In the genomic region with DNA sequence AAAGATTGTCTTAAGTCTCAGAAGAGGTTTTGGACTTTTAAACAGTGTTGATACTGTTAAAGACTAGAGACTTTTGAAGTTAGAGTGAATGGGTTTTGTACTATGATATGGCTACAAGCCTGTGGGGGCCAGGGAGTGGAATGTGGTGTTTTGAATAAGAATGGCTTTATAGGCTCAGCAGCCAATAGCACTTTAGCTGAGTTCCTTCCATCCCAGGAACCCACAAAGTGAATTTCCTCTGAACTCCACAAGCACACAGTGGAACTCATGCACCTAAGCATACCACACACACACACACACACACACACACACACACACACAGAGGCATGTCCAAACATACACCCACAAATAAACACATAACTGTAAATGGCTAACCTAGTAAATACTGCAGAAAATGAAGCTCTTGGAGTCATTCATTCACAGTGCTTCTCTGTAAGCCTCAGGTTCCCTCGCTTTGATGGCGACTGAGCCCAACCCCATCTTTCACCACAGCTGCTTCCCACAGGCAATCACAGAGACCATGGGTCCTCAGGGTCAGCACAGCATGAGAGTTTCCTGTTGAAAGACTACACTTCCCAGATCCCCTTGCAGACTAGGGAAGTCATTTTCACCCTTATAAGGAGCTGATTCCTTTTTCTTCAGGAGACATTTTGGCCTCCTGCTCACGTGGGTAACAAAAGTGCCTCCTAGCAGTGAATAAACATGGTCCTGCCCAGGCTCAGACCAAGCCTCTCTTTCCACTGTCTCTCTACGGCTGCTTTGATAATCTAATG, we compare ENCODE assay signal across 17 mouse cellular contexts. TPM values are rescaled to one million over a fixed set of nuclear protein-coding genes. Genes with fewer than 3 reads are reported as not detected.
DNase-seq lines count a peak whose midpoint lies in the region; ATAC-seq and TF ChIP-seq lines count a peak whose summit lies in the region.
"Had no signal": no experiment of that assay in that cellular context is flagged by ENCODE, and none has a peak within 500 bp of the region (broad histone marks: within the 10 kb centered on the region; RNA-seq: fewer than 3 reads in every experiment).

No protein-coding gene starts in this region.

- H3K4me3 ChIP-seq in kidney, adult 2 months (ENCODE audit: insufficient read depth, low read depth, low read length), result no peak overlapping the region
- H3K4me3 ChIP-seq in limb, embryonic 13.5 days, result no peak overlapping the region
- H3K4me3 ChIP-seq: embryonic facial prominence, embryonic 13.5 days; heart, embryonic 13.5 days; hindbrain, embryonic 15.5 days; limb, embryonic 15.5 days; midbrain, embryonic 15.5 days had no signal

- ATAC-seq in limb, embryonic 13.5 days (ENCODE audit: low FRiP score, low read depth), result peak; percentile 48
- ATAC-seq: forebrain, embryonic 14.5 days; midbrain, embryonic 15.5 days had no signal

- H3K9me3 ChIP-seq in limb, embryonic 13.5 days, result no peaks in the 10 kb centered on the region; the same call in 1 of the 2 replicates
- H3K9me3 ChIP-seq: embryonic facial prominence, embryonic 13.5 days; heart, embryonic 13.5 days; hindbrain, embryonic 15.5 days; limb, embryonic 15.5 days; midbrain, embryonic 15.5 days had no signal

- no peak for TF ChIP-seq POLR2A in kidney, adult 2 months (IDR thresholded peaks at IDR 0.05; ENCODE audit: low read depth, low read length)
- no peak for TF ChIP-seq POLR2A in brain, embryonic 14.5 days (IDR thresholded peaks at IDR 0.05; ENCODE audit: borderline replicate concordance, extremely low read depth, insufficient read depth, insufficient read length, poor library complexity, severe bottlenecking)

- DNase-seq in kidney, adult 2 months, result peak; percentile 22
- DNase-seq in kidney, adult 11 months, result no peak
- peak; percentile 84 for DNase-seq in ES-CJ7 (ENCODE audit: low read depth, low spot score)
- peak; percentile 17 for DNase-seq in brain, embryonic 14.5 days (ENCODE audit: low read depth)
- no peak for DNase-seq in spleen, adult 18-20 months
- DNase-seq in spleen, postnatal 10 days (ENCODE audit: low spot score in 2 of 2), result no peak
- DNase-seq: cerebellum, adult 18-20 months; gastrocnemius, postnatal 14 days; lung, adult 2 months; thymus, postnatal 25 days had no signal

- TF ChIP-seq CTCF in kidney, adult 2 months (conservative IDR thresholded peaks at IDR 0.05; ENCODE audit: insufficient read depth, insufficient read length, low read depth, low read length), result no peak
- TF ChIP-seq CTCF in brain, embryonic 14.5 days (IDR thresholded peaks at IDR 0.05; ENCODE audit: borderline replicate concordance, extremely low read depth, insufficient read depth, insufficient read length), result no peak

- no peaks in the 10 kb centered on the region for H3K27me3 ChIP-seq in kidney, adult 2 months (replicated peaks; ENCODE audit: control insufficient read depth, insufficient read depth, low read length)
- H3K27me3 ChIP-seq in limb, embryonic 13.5 days, result no peaks in the 10 kb centered on the region
- H3K27me3 ChIP-seq: embryonic facial prominence, embryonic 13.5 days; heart, embryonic 13.5 days; hindbrain, embryonic 15.5 days; limb, embryonic 15.5 days; midbrain, embryonic 15.5 days had no signal

- 40% methylated on average over 4 of the region's 4 CpGs for WGBS in kidney, adult 2 months
- 20% methylated on average over 4 of the region's 4 CpGs for WGBS in limb, embryonic 13.5 days

- H3K36me3 ChIP-seq in kidney, adult 2 months (ENCODE audit: control insufficient read depth, insufficient read depth, low read length), result no peaks in the 10 kb centered on the region
- H3K36me3 ChIP-seq in limb, embryonic 13.5 days, result no peaks in the 10 kb centered on the region
- H3K36me3 ChIP-seq: embryonic facial prominence, embryonic 13.5 days; heart, embryonic 13.5 days; hindbrain, embryonic 15.5 days; limb, embryonic 15.5 days; midbrain, embryonic 15.5 days had no signal

- H3K4me1 ChIP-seq in kidney, adult 2 months (ENCODE audit: control insufficient read depth, insufficient read depth, low read length), result peaks cover 25% of the 10 kb centered on the region
- H3K4me1 ChIP-seq in limb, embryonic 13.5 days, result peaks cover 13% of the 10 kb centered on the region; the same call in 1 of the 2 replicates
- H3K4me1 ChIP-seq: heart, embryonic 13.5 days; hindbrain, embryonic 15.5 days; midbrain, embryonic 15.5 days had no signal

- no peak overlapping the region for H3K27ac ChIP-seq in kidney, adult 2 months (ENCODE audit: insufficient read depth, low read depth, low read length)
- H3K27ac ChIP-seq in limb, embryonic 13.5 days, result no peak overlapping the region
- H3K27ac ChIP-seq: embryonic facial prominence, embryonic 13.5 days; heart, embryonic 13.5 days; hindbrain, embryonic 15.5 days; limb, embryonic 15.5 days; midbrain, embryonic 15.5 days had no signal

- no peak overlapping the region for H3K4me2 ChIP-seq in limb, embryonic 13.5 days (replicated peaks)
- H3K4me2 ChIP-seq: embryonic facial prominence, embryonic 13.5 days; heart, embryonic 13.5 days; hindbrain, embryonic 15.5 days; limb, embryonic 15.5 days; midbrain, embryonic 15.5 days had no signal

- H3K9ac ChIP-seq in limb, embryonic 13.5 days, result no peak overlapping the region
- H3K9ac ChIP-seq: embryonic facial prominence, embryonic 13.5 days; heart, embryonic 13.5 days; hindbrain, embryonic 15.5 days; limb, embryonic 15.5 days; midbrain, embryonic 15.5 days had no signal

RNA-seq across cellular contexts. Expression of a gene that starts 45.5 kb away (rescaled TPM):
- polyA plus RNA-seq in kidney, adult 2 months (2012; rRNA removed), result 3.3 and 4.5 TPM in 2 replicates
- polyA plus RNA-seq in brain, embryonic 14.5 days (2012; rRNA removed), result 18.4 and 26.2 TPM in 2 replicates
- polyA plus RNA-seq in limb, embryonic 13.5 days (2015; fragmentation: Nextera tagmentation; extraction: Ambion mirVana), result 0.73 and 0.76 TPM in 2 replicates

Comparison
In these comparisons a context has a peak if more than half of its experiments do, and no peak if none do; other contexts are left out.
1. DNase-seq: peak in kidney, adult 2 months (single experiment), ES-CJ7 (single experiment) and brain, embryonic 14.5 days (single experiment); none in kidney, adult 11 months (single experiment), spleen, adult 18-20 months (0 of 2) and spleen, postnatal 10 days (0 of 2).